Mouse (Mus musculus) kidney, embryonic 14.5 days (tissue): ENCODE results near the gene Tmem40. TPM values are rescaled to one million over a fixed set of nuclear protein-coding genes. Genes with fewer than 3 reads are reported as not detected.

ENCODE experiments used
- ATAC-seq: fragments of 200-750 bp; cut with Nextera tagmentation; 2 replicates; pipeline ENCODE4 v1.8.0; 2017; ENCODE audit warnings: moderate number of reproducible peaks, mild to moderate bottlenecking, moderate TSS enrichment, moderate library complexity; ENCODE audit not compliant: low FRiP score, low TSS enrichment
- H3K27ac ChIP-seq: fragments of 300-500 bp; sonication (generic); 2 replicates; pipeline ENCODE4 v1.5.1; 2014; ENCODE audit warnings: low read depth, mild to moderate bottlenecking, low read length, moderate library complexity, mixed read lengths
- H3K27me3 ChIP-seq: fragments of 300-500 bp; sonication (generic); 2 replicates; pipeline ENCODE4 v1.6.1; 2014; ENCODE audit warnings: mild to moderate bottlenecking, low read length; ENCODE audit not compliant: control insufficient read depth, insufficient read depth
- H3K36me3 ChIP-seq: fragments of 300-500 bp; sonication (generic); 2 replicates; pipeline ENCODE4 v1.6.1; 2014; ENCODE audit warnings: low read length, mixed read lengths; ENCODE audit not compliant: control insufficient read depth, insufficient read depth
- H3K4me1 ChIP-seq: fragments of 300-500 bp; sonication (generic); 2 replicates; pipeline ENCODE4 v1.6.1; 2014; ENCODE audit warnings: low read length, mixed read lengths; ENCODE audit not compliant: control insufficient read depth, insufficient read depth
- H3K4me2 ChIP-seq: fragments of 300-500 bp; sonication (generic); replicated peaks from 2 replicates; pipeline ENCODE4 v1.6.1; 2014; ENCODE audit warnings: low read depth, mild to moderate bottlenecking, low read length
- H3K4me3 ChIP-seq: fragments of 300-500 bp; sonication (generic); 2 replicates; pipeline ENCODE4 v1.5.1; 2014; ENCODE audit warnings: mild to moderate bottlenecking, low read length
- H3K9ac ChIP-seq: fragments of 300-500 bp; sonication (generic); 2 replicates; pipeline ENCODE4 v1.6.1; 2014; ENCODE audit warnings: low read depth, mild to moderate bottlenecking, low read length, moderate library complexity
- H3K9me3 ChIP-seq: fragments of 300-500 bp; sonication (generic); 2 replicates; pipeline ENCODE4 v1.6.1; 2016; ENCODE audit warnings: low read length; ENCODE audit not compliant: control insufficient read depth
- WGBS: fragments of 180-500 bp; shearing (Covaris S2); extraction: QIAGEN DNeasy Blood & Tissue Kit; methylation state at CpG from one replicate; pipeline ENCODE4 v1.1.7; 2014; 5-methylcytosine and 5-hydroxymethylcytosine counted together
- polyA plus RNA-seq: library from polyadenylated mRNA; unstranded; fragments of >200 nt; fragmentation: Nextera tagmentation; extraction: Ambion mirVana; gene quantifications from 2 replicates; pipeline ENCODE4 v1.2.1, GENCODE M21; 2014

Tmem40 gene
- polyA plus RNA-seq, 1 experiment from 2014 or later: 1.4 TPM

DNA sequence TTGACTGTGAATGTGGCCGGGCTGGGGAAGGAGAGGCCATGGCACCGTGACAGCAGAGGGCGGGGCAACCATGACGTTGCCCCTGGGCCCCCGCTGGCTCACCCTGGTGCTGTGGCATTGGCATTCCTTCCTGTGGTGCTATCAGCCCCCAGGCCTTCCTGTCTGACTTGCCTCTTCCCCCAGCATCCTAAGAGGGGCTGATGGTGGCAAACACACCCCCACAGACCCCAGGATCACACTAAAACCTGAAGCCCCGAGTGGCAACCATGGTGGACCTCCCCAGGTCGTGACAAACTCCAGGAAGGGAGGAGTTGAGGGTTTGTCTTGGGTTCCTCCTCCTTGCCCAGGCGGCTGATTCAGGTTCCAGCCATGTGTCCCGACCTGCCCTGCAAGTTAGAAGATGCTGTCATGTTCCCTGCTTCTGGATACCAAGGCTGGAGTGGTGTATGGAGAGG lies 3.2 kb downstream of the Tmem40 start:
- no peak overlapping the region for H3K27ac ChIP-seq
- no peak overlapping the region for H3K4me3 ChIP-seq

DNA sequence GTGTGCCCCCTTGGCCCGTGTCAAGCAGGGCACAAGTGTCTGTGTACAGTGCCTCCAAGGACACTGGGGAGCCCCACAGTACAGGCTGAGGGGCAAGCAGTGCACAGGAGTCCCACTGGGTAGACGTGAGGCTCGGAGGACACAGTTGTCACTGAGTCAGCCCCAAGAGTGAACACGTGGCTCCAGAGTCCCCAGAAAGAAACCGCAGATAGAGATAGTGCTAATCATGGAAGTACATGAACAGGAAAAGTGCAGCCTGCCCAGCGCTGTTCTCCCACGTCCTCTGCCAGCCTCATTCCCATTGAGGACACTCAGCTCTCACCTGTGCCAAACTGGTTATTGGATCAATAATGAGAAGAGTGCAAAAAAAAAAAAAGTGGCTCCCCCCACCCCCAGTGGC lies 6.7 kb downstream of the Tmem40 start:
- H3K36me3 ChIP-seq: no peaks in the 10 kb centered on the region
- no peaks in the 10 kb centered on the region for H3K27me3 ChIP-seq
- no peak overlapping the region for H3K4me3 ChIP-seq
- H3K4me2 ChIP-seq: no peak overlapping the region
- H3K9me3 ChIP-seq: no peaks in the 10 kb centered on the region
- WGBS: 86% methylated on average over 7 of the region's 7 CpGs
- no peak overlapping the region for H3K27ac ChIP-seq
- H3K9ac ChIP-seq: no peak overlapping the region
- H3K4me1 ChIP-seq: no peaks in the 10 kb centered on the region
- ATAC-seq: no peak

More for the DNA sequence above, 3.2 kb downstream of the Tmem40 start:
- 50% methylated on average over 9 of the region's 9 CpGs for WGBS
- H3K9ac ChIP-seq: no peak overlapping the region
- peaks cover 10% of the 10 kb centered on the region for H3K4me1 ChIP-seq
- ATAC-seq: no peak
- no peaks in the 10 kb centered on the region for H3K36me3 ChIP-seq
- no peak overlapping the region for H3K4me2 ChIP-seq
- H3K9me3 ChIP-seq: no peaks in the 10 kb centered on the region
- H3K27me3 ChIP-seq: no peaks in the 10 kb centered on the region

DNA sequence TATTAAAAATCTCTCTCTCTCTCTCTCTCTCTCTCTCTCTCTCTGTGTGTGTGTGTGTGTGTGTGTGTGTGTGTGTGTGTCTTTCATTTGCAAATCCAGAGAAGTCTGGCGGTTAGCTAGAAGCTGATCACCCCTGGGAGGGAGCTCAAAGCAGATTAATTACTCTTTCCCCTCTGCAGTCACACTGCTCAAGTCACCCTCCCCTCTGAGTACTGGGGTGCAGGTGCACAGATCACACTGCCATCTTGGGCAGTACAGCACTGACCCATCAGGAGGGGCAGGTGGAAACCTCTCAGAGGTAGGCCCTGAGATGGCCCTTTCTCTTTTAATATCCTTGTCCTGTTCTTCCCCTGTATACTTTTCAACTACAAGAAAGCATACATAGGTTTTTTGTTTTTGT lies 15.9 kb downstream of the Tmem40 start:
- 50% methylated on average over 1 of the region's 1 CpGs for WGBS
- H3K27me3 ChIP-seq: no peaks in the 10 kb centered on the region
- H3K4me2 ChIP-seq: no peak overlapping the region
- ATAC-seq: no peak
- H3K4me1 ChIP-seq: no peaks in the 10 kb centered on the region
- no peak overlapping the region for H3K4me3 ChIP-seq
- H3K9ac ChIP-seq: no peak overlapping the region
- H3K36me3 ChIP-seq: no peaks in the 10 kb centered on the region
- no peaks in the 10 kb centered on the region for H3K9me3 ChIP-seq
- no peak overlapping the region for H3K27ac ChIP-seq

DNA sequence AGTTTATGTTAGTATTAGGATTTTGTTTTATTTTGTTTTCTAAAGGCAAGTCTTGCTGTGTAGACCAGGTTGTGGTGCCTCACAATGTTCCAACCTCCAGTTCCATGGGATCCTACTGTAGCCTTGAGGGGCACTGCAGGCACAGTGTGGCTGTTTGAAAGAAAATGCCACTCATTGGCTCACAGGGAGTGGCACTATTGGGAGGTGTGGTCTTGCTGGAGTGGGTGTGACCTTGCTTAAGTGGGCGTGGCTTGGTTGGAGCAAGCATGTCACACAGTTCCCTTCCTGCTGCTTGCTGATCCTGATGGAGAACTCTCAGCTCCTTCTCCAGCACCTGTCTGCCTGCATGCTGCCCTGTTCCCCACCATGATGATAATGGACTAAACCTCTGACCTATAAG lies 18.6 kb downstream of the Tmem40 start:
- H3K27me3 ChIP-seq: no peaks in the 10 kb centered on the region
- no peaks in the 10 kb centered on the region for H3K9me3 ChIP-seq
- H3K36me3 ChIP-seq: no peaks in the 10 kb centered on the region
- no peak overlapping the region for H3K4me2 ChIP-seq
- H3K27ac ChIP-seq: no peak overlapping the region
- 16% methylated on average over 1 of the region's 1 CpGs for WGBS
- no peak overlapping the region for H3K9ac ChIP-seq
- no peaks in the 10 kb centered on the region for H3K4me1 ChIP-seq
- peak; percentile 73 for ATAC-seq
- H3K4me3 ChIP-seq: no peak overlapping the region

DNA sequence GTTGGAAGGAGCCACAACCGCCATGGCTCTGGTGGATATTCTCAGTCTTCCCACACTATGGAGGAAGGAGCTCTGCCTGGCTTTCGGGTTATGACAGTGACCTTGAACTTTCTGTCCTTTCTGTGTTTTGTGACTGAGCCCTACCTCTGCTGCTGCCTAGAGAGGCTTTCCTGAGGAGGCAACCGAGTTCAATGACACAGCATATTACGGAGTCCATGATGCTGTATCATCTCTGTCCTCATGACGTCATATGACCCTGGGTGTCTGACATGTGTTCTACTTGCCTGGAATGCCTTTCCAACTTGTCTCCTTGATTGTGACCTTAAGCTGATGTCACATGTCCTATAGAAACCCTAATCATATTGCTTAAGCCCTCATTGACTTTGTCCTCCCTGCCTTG lies 23.2 kb downstream of the Tmem40 start:
- H3K4me2 ChIP-seq: no peak overlapping the region
- 93% methylated on average over 5 of the region's 5 CpGs for WGBS

DNA sequence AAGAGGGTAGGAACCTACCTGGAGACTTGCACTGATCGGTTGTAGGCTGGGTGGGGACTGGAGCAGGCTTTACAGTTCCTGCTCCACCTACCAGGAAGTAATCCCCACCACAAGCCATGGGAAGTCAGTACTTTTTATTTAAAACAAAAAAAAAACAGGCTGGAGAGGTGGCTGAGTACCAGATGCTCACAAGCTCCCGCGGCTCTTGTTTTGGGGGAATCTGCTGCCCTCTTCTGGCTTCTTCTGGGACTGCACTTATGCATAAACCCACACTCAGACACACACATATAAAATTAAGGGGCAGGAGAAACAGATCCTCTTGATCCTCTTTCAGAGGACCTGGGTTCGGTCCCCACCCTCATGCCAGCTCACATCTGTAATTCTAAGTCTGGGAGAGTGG lies 27.3 kb downstream of the Tmem40 start:
- Histone ChIP-seq H3K9ac (no peak overlapping the region), H3K4me2 (no peak overlapping the region), H3K27ac (no peak overlapping the region), H3K36me3 (no peaks in the 10 kb centered on the region), H3K27me3 (no peaks in the 10 kb centered on the region), H3K4me3 (no peak overlapping the region), H3K4me1 (peaks cover 9% of the 10 kb centered on the region; the same call in 1 of the 2 replicates), H3K9me3 (peaks cover 3% of the 10 kb centered on the region; the same call in 1 of the 2 replicates)
- ATAC-seq: no peak
- 84% methylated on average over 4 of the region's 4 CpGs for WGBS

More for the DNA sequence above, 23.2 kb downstream of the Tmem40 start:
- no peaks in the 10 kb centered on the region for H3K36me3 ChIP-seq
- H3K9me3 ChIP-seq: peaks cover 3% of the 10 kb centered on the region; the same call in 1 of the 2 replicates
- H3K27ac ChIP-seq: no peak overlapping the region
- no peak for ATAC-seq
- no peak overlapping the region for H3K4me3 ChIP-seq
- no peak overlapping the region for H3K9ac ChIP-seq
- no peaks in the 10 kb centered on the region for H3K4me1 ChIP-seq
- no peaks in the 10 kb centered on the region for H3K27me3 ChIP-seq

DNA sequence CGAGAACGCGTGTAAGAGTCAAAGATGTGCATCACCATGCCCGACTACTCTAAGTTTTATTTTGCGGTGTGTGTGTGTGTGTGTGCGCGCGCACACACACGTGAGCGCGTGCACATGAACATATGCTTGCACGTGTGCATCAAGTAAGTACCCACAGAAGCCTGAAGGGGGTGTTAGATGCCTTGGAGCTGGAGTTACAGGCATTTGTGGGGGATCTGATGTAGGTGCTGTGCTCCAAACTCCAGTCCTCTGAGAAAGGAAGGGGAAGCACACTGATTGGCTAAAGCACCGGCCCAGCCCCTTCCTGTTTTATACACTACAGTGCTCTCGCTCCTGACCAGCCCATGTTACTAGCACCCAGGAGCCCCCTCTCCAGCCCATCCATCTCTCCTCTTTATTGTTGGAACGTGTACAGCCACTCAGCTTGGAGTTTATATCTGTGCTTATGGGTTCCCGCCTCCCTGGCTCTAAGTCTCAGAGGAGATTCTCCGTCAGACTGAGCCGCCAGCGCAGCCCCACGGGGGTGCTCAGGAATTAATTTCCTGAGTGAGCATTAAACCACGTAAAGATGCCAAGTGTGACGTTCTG lies 29.8 kb downstream of the Tmem40 start:
- ATAC-seq: no peak
- Histone ChIP-seq H3K4me3 (no peak overlapping the region), H3K36me3 (no peaks in the 10 kb centered on the region), H3K4me1 (peaks cover 9% of the 10 kb centered on the region; the same call in 1 of the 2 replicates), H3K9me3 (peaks cover 4% of the 10 kb centered on the region; the same call in 1 of the 2 replicates), H3K4me2 (no peak overlapping the region), H3K27ac (no peak overlapping the region), H3K9ac (0 out of 2 replicates have a peak overlapping the region, but pooled peaks have one; percentile 7), H3K27me3 (no peaks in the 10 kb centered on the region)
- WGBS: 79% methylated on average over 22 of the region's 22 CpGs

DNA sequence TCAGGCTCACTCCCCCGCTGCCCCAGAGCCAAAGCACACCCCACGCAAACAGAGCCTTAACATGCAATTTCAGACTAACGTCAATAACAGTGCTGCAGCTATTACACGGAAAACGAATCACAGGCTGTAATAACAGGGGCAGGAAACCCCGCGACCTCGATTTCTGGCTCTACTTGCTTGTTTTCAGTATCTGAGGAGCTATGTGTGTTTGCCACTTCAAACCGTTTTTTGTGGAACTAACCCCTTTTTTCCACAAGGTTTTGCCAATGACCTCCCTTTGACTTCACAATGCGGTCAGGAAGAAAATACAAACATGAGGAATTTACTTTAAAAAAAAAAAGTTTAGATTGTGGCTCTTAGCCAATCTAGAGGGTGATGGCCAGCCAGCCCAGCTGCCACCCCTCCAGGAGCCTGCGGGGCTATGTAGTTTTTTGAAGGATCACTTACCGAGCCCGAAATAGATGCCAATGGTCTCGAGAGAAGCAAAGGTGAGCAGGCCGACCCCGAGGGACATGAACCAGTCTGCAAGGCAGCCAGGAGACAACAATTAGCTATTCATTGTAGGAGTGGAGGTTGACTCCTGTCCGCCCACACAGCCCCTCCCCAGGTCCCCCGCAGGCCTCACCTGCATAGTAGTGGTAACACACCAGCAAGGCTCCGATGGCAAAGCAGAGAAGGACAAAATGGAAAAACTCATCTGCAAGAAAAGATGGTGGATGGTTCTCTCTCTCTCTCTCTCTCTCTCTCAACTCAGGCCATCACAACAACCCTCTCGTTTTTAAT lies 31.5 kb downstream of the Tmem40 start:
- H3K27ac ChIP-seq: no peak overlapping the region

DNA sequence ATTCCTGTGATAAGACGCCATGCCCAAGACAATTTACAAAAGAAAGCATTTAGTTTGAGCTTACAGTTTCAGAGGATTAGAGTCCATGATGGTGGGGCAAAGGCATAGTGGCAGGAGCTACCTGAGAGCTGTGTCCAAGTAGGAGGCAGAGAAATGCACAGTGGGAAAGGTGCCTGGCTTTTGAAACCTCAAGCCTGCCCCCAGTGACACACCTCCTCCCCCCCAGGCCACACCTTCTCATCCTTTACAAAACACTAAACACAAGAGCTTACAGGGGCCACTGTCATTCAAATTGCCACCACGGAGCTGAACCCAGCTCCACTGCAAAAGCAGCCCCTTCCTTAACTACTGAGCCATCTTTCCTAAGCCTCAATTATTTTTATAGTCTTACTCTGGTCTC lies 34.6 kb downstream of the Tmem40 start:
- WGBS: 53% methylated on average over 2 of the region's 2 CpGs

More for the DNA sequence above, 31.5 kb downstream of the Tmem40 start:
- Histone ChIP-seq H3K9me3 (peaks cover 7% of the 10 kb centered on the region; the same call in 1 of the 2 replicates), H3K36me3 (no peaks in the 10 kb centered on the region), H3K4me2 (peak overlapping the region; percentile 18; the same call in 1 of the 2 replicates), H3K27me3 (no peaks in the 10 kb centered on the region), H3K4me3 (no peak overlapping the region), H3K4me1 (peaks cover 9% of the 10 kb centered on the region; the same call in 1 of the 2 replicates), H3K9ac (no peak overlapping the region)
- WGBS: 45% methylated on average over 20 of the region's 20 CpGs
- ATAC-seq: 0 out of 2 replicates have a peak, but pooled peaks have one; percentile 20

More for the DNA sequence above, 34.6 kb downstream of the Tmem40 start:
- no peak for ATAC-seq
- no peak overlapping the region for H3K4me2 ChIP-seq
- no peaks in the 10 kb centered on the region for H3K36me3 ChIP-seq
- H3K27ac ChIP-seq: no peak overlapping the region
- no peak overlapping the region for H3K9ac ChIP-seq
- peaks cover 9% of the 10 kb centered on the region; the same call in 1 of the 2 replicates for H3K4me1 ChIP-seq
- no peaks in the 10 kb centered on the region for H3K27me3 ChIP-seq
- peaks cover 4% of the 10 kb centered on the region; the same call in 1 of the 2 replicates for H3K9me3 ChIP-seq
- H3K4me3 ChIP-seq: no peak overlapping the region
